Mouse (Mus musculus): ENCODE data around the gene Gm5089.

DNA sequence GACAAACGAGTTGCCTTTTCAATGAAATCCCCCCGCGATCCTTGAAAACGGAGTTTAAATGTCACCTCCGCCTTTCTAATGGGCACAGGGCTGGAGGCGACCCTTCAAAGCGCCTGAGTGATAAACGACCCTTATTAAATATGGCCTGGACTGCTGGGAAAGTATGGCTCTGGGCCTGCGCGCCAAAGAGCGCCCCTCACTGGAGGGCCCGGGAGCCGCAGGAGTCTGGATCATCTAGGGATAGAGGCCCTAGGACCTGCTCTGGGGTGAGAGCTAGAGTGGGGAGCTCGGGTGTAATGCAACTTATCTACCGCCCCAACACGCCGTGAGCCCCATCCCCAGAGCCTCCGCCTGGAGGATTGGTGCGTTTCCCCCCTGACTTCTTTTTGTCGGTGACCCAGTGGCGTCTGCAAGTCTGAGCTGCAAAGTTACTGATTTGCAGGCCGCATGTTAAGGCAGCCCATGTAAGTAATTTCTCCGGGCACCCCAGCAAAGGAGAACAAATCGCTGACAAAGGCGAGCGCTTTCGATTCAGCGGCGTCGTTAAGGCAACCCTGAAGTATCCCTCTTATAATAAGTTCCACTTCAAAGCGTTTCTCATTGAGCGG is 2.6 kb upstream of the Gm5089 start:
- no peak for TF ChIP-seq CTCF (conservative IDR thresholded peaks at IDR 0.05; ENCODE audit: insufficient read depth, insufficient read length, low read depth, low read length)
- TF ChIP-seq POLR2A (IDR thresholded peaks at IDR 0.05; ENCODE audit: low read depth, low read length): no peak

Data from kidney, adult 2 months (tissue).